Mouse (Mus musculus): ENCODE data around the gene Ano10. TPM values are rescaled to one million over a fixed set of nuclear protein-coding genes. Genes with fewer than 3 reads are reported as not detected.
"Not testable (repeated sequence)": the region's sequence is repeated elsewhere in the genome, so short reads cannot be mapped to it uniquely, and the experiment has no call there.

Ano10 gene
- total RNA-seq, 2 experiments from 2014 or later, result 7.4 to 14.8 TPM

- ATAC-seq (replicated peaks; ENCODE audit: low FRiP score, poor library complexity, severe bottlenecking), result 0 out of 2 replicates have a peak, but pooled peaks have one; percentile 13
Observed at GRCm38 (mm10) chr9:122174723-122175122, 119.5 kb downstream of the Ano10 start.

GRCm38 (mm10) chr9:122173405-122174233, 120.6 kb downstream of the Ano10 start:
- ATAC-seq (replicated peaks; ENCODE audit: low FRiP score, poor library complexity, severe bottlenecking), result no peak

DNA sequence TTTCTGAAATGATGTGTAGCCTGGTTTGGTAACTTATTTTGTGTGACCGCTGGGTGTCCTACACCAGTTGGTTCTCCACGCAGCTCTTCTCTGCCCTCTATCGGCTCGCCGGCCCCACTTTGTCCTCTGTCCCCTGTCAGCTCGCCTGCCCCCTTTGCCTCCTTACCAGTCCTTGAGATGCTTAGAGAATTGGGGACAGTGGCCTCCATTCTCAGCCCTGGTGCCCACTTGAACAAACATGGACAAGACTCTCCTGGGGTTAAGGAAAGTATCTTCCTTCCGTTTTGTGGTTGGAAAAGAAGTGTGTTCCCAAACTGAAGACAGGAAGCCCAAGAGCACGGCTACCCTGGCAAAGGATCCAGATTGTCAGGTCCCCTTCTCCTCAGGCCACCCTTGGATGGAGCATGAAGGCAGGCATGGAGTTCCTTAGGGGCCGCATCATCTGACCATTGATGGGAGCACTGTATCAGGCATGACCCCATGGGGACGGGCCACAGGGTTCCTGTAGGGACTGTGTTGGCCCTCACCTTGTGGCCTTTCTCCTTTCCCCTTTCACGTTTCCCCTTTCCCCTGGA, 121.5 kb downstream of the Ano10 start:
- no peak for ATAC-seq (replicated peaks; ENCODE audit: low FRiP score, poor library complexity, severe bottlenecking)

- no peak for ATAC-seq (replicated peaks; ENCODE audit: low FRiP score, poor library complexity, severe bottlenecking)
Observed at GRCm38 (mm10) chr9:122169901-122170300, 124.3 kb downstream of the Ano10 start.

GRCm38 (mm10) chr9:122167719-122168118, 126.5 kb downstream of the Ano10 start:
- ATAC-seq (replicated peaks; ENCODE audit: low FRiP score, poor library complexity, severe bottlenecking), result not testable (repeated sequence)

DNA sequence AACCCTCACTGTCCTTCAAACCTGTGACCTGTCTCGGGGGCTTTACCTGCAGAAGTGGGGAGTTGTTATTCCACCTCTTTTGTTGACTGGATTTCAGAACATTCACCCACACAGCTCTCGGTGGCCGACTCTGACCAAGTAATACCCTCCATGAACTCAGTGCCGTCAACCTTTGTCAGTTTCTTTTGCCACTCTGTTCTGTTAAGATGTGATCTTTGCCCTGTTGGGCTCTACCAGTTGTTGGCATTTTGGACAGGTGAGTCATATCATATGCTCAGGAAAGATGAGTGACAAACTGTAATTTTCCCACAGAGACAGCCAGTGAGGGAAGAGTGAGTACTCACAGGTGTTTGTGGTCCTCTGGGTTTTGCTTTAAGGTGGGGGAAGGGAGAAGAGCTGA, 129.7 kb downstream of the Ano10 start:
- no peak for ATAC-seq (replicated peaks; ENCODE audit: low FRiP score, poor library complexity, severe bottlenecking)

- ATAC-seq (replicated peaks; ENCODE audit: low FRiP score, poor library complexity, severe bottlenecking), result no peak
Observed at GRCm38 (mm10) chr9:122157079-122157441, 137.2 kb downstream of the Ano10 start.

GRCm38 (mm10) chr9:122156389-122157078, 137.7 kb downstream of the Ano10 start:
- no peak for ATAC-seq (replicated peaks; ENCODE audit: low FRiP score, poor library complexity, severe bottlenecking)

DNA sequence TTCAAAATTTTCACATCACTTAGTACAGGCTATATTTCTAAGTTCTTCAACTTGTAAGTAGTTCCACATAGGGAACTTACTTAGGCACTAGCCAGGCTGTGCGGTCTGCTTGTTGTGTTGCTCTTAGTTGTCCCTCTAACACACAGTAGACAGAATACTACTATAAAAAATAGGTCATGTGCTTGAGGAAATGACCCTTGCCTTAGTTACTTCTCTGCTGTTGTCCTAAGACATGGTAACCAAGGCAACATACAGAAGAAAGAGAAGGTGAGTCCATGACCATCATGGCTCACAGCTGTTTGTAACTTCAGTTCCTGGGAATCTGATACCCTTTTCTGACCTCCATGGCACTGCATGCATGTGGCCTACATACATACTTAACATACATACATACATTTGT, 139.0 kb downstream of the Ano10 start:
- ATAC-seq (replicated peaks; ENCODE audit: low FRiP score, poor library complexity, severe bottlenecking), result no peak

DNA sequence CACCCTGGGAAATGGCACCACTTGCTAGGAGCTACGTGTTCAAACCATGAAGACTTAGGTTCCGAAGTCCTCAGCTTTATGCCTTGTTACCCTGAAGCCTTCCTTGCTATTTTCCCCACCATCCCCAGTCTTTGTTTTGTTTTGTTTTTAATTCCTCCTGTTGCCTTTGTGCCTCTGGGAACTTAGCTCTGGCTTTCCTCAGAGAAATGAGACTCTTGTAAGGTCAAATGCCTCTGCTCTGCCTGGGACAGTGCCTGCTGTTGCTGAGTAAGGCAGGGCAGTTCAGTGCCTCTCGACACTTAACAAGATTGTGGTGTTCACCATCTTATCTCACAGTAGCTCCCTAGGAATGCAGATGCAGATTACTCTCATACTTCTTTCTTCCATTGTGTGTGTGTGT, 140.8 kb downstream of the Ano10 start:
- ATAC-seq (replicated peaks; ENCODE audit: low FRiP score, poor library complexity, severe bottlenecking), result no peak

- no peak for ATAC-seq (replicated peaks; ENCODE audit: low FRiP score, poor library complexity, severe bottlenecking)
Observed at GRCm38 (mm10) chr9:122152501-122152900, 141.7 kb downstream of the Ano10 start.

DNA sequence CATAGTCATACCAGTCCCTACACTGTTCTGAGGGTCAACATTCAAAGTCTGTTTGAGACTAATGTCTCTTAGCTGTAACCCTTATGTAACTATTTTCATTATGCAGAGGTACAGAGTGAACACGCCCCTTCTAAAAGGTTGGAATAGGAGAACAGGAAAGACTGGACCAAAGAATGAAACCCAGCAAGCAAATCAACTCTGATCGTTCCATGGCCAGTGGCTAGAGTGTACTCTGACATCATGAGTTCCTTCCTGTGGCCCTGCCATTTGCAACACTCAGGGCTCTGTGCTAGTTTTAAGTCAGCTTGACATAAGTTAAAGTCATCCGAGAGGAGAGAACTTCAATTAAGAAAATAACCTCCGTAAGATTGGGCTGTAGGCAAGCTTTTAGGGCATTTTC, 142.2 kb downstream of the Ano10 start:
- no peak for ATAC-seq (replicated peaks; ENCODE audit: low FRiP score, poor library complexity, severe bottlenecking)

DNA sequence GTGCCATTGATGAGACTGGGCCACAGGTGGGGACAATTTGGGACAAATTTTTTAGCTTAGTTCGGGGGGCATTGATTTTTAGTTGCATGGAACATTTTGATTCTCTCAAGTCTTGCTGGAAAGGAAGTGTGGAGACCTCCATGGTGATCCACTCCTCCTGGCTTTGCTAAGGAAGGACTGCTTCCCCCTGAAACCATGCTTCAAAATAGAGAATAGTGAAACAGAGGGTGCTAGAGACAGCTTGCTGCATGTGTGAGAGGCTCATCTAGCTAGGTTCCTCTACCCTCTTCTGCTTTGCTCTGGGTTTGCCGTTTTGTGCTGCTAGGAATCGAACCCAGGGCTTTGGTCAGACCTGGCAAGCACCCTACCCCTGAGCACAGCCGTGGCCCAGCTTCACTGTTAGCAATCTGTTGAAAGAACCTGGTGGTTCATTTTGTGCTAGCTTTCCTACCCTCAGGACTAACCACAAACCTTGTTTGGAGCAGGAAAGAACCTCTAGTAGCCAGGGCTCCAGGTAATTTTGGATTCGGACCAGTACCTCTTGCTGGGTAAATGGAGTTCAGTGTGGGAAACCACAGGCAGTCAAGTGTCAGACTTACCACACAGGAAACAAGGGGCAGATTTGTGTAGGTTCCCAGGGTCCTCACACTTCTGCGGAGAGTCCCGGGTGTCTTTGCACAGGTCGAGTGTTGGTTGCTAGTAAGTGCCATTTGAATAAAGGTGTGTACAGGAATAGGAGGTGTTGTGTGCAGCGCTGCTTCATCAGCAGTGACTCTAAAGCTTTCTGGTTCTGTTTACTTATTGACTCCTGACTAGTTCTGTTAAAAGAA, 144.0 kb downstream of the Ano10 start:
- ATAC-seq (replicated peaks; ENCODE audit: low FRiP score, poor library complexity, severe bottlenecking), result no peak

DNA sequence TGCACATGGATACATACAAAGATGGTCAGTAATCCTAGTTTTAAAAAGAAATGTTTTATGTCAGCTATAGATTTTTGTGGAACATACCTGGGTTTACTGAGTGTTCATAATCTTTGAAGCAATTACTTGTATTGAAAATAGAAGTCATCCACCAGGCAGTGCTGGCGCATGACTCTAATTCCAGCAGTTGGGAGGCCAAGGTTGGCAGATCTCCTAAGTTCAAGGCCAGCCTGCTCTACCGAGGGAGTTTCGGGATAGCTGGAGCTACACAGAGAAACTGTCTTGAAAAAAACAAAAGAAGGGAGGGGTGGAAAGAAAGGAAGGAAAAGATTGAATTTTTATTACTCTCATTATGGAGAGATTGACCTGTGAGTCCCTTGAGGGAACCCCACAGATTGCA, 145.9 kb downstream of the Ano10 start:
- ATAC-seq (replicated peaks; ENCODE audit: low FRiP score, poor library complexity, severe bottlenecking), result no peak

DNA sequence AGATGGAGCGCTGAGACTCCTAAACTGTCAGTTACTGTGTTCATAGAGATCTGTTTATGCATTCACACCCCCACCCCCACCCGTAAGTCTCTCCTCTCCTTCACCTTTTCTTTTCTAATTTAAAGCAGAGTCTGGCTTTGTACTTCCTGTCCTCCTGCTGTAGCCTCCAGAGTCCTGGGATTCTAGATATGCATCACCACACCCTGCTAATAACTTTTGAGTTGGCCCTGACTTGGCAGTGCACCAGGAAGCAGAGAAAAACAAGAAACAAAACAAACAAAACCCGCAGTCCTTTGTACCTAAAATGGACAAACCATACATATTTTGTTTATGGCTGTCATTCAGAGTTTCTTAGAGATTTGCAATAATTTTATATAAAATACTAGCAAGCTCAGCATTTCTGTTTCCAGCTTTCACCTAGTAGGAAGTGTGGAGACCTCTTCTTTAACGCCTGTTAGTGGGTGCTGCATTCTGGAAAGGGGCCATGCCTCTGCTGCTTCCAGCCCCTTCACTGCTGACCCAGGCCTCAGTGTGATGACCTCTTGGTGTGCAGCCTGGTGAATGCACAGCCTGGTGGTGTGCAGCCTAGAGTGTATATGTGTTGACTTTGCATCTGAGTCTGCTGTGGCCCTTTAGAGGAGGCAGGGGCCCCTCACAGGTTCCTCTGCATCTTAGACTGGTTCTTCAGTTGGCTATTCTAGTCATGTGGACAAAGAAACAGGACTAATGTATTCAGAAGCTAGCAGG, 147.9 kb downstream of the Ano10 start:
- no peak for ATAC-seq (replicated peaks; ENCODE audit: low FRiP score, poor library complexity, severe bottlenecking)

DNA sequence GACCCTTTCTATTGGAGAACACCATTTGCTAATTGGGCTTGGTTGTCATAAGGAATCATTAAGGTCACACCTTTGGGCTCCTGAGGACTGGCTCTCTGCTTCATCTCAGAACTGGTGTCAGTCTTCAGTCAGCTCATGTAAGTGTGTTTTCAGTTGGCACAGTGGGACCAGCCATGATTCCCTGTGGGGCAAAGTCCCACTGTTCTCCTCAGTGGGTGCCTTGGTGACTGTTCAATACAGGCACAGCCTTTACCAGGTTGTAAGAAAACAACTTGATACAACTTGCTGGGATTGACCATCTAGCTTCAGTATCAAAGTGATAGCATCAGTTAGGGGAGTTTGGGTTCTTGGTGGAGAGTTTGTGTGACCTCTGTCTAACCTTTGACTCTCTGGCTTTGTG, 148.5 kb downstream of the Ano10 start:
- ATAC-seq (replicated peaks; ENCODE audit: low FRiP score, poor library complexity, severe bottlenecking), result no peak

GRCm38 (mm10) chr9:122144776-122145175, 149.4 kb downstream of the Ano10 start:
- no peak for ATAC-seq (replicated peaks; ENCODE audit: low FRiP score, poor library complexity, severe bottlenecking)

DNA sequence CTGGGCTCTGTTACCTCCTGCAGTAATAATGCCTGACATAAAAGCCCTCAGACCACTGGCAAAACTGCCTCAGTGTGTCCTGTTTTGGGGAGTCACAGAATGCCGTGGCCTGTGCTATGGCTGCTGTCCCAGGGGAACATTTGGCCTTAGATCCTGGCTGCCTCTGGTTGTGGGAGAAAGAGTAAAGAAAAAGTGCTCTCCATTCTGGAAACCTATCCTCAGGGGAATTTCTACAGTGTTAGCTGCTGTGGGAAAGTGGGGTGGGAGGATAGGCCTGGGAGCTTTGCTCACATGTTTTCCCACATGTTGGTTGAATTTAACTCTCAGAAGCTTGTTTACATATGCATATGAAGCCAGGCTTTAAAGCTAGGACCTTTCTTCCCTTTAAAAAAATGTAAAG, 151.0 kb downstream of the Ano10 start:
- no peak for ATAC-seq (replicated peaks; ENCODE audit: low FRiP score, poor library complexity, severe bottlenecking)

DNA sequence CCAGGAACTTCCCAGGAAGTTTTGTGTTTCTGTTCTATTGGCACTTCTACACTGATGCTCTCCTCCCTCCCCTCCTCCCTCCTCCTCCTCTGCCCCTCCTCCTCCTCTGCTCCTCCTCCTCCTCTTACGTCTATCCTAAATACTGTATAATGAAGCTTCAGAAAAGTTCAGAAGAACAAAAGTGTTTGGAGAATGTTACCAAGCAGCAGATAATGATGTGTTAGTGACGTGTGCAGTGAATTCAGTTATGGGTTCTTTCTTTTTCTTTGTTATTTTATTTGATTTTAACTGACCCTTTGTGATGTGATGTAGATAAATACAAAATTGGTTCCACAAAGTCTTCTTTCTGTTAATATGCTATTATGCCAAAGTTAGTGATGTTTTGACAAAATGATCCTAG, 155.0 kb downstream of the Ano10 start:
- ATAC-seq (replicated peaks; ENCODE audit: low FRiP score, poor library complexity, severe bottlenecking), result no peak

Measured in erythroblast, adult 5-6 weeks (primary cell).